8 mouse cellular contexts compared by ENCODE assay signal in genomic region chr7:24506838-24507725, GRCm38 (mm10). TPM values are rescaled to one million over a fixed set of nuclear protein-coding genes. Genes with fewer than 3 reads are reported as not detected.
DNase-seq lines count a peak whose midpoint lies in the region; ATAC-seq and TF ChIP-seq lines count a peak whose summit lies in the region.

Gene Zfp428, plus strand, starts transcription at chr7:24507006.

- H3K4me3 ChIP-seq in forebrain, embryonic 16.5 days (replicated peaks; ENCODE audit: low read length) = peak within 1 kb of the TSS; percentile 71
- H3K4me3 ChIP-seq in lung, embryonic 14.5 days (ENCODE audit: low read depth, low read length) = peak within 1 kb of the TSS; percentile 78
- H3K4me3 ChIP-seq in olfactory bulb, adult 2 months (ENCODE audit: insufficient read depth, low read depth, low read length) = peak within 1 kb of the TSS; percentile 57

- peak; percentile 62 for DNase-seq in MEL-GATA-1-ER (ENCODE audit: extremely low read depth, low read depth)
- peak; percentile 83 to 93 for DNase-seq in cerebellum, adult 18-20 months
- peak; percentile 72 for DNase-seq in heart, postnatal 25 days (ENCODE audit: low spot score)
- peak; percentile 81 to 84 for DNase-seq in layer of hippocampus, adult 18-20 months (ENCODE audit: low spot score in 2 of 2)
- DNase-seq in lung, embryonic 14.5 days = peak; percentile 91
- DNase-seq in thymus, adult 18-20 months = peak; percentile 38 to 43

- peak within 1 kb of the TSS; percentile 100 for H3K27ac ChIP-seq in forebrain, embryonic 16.5 days (ENCODE audit: low read length)
- H3K27ac ChIP-seq in lung, embryonic 14.5 days (ENCODE audit: low read depth) = peak within 1 kb of the TSS; percentile 99
- peak within 1 kb of the TSS; percentile 83 for H3K27ac ChIP-seq in olfactory bulb, adult 2 months (ENCODE audit: insufficient read depth, low read depth, low read length)

- peaks cover 40% of the 10 kb centered on the region for H3K4me1 ChIP-seq in forebrain, embryonic 16.5 days (replicated peaks; ENCODE audit: control insufficient read depth, insufficient read depth, low read length)
- H3K4me1 ChIP-seq in lung, embryonic 14.5 days (ENCODE audit: insufficient read depth) = peaks cover 8% of the 10 kb centered on the region; the same call in 1 of the 2 replicates
- peaks cover 16% of the 10 kb centered on the region for H3K4me1 ChIP-seq in olfactory bulb, adult 2 months (ENCODE audit: control insufficient read depth, insufficient read depth, low read length)

- H3K4me2 ChIP-seq in forebrain, embryonic 16.5 days (ENCODE audit: low read length) = peak within 1 kb of the TSS; percentile 70
- H3K4me2 ChIP-seq in lung, embryonic 14.5 days = peak within 1 kb of the TSS; percentile 89

- intact Hi-C loops in heart, postnatal 25 days (cut with DNase I) = loop anchor here (2.0 kb wide), 1 partner anchor 24 kb away; the partner anchor contains the start of gene Irgq

- peak; percentile 52 for TF ChIP-seq POLR2A in olfactory bulb, adult 2 months (IDR thresholded peaks at IDR 0.05; ENCODE audit: insufficient read depth, low read depth, low read length)

- WGBS in forebrain, embryonic 16.5 days = under 1% methylated on average over 84 of the region's 84 CpGs
- WGBS in lung, embryonic 14.5 days = under 1% methylated on average over 84 of the region's 84 CpGs
- WGBS in olfactory bulb, adult 2 months = under 1% methylated on average over 84 of the region's 84 CpGs

- peaks cover 2% of the 10 kb centered on the region; the same call in 1 of the 2 replicates for H3K36me3 ChIP-seq in forebrain, embryonic 16.5 days (ENCODE audit: control insufficient read depth, insufficient read depth)
- peaks cover 15% of the 10 kb centered on the region; the same call in 1 of the 2 replicates for H3K36me3 ChIP-seq in lung, embryonic 14.5 days (ENCODE audit: insufficient read depth)

- H3K27me3 ChIP-seq in forebrain, embryonic 16.5 days (replicated peaks; ENCODE audit: control insufficient read depth, insufficient read depth, low read length) = no peaks in the 10 kb centered on the region
- peaks cover 5% of the 10 kb centered on the region; the same call in 1 of the 2 replicates for H3K27me3 ChIP-seq in lung, embryonic 14.5 days (ENCODE audit: insufficient read depth, low read length)

- TF ChIP-seq CTCF in lung, embryonic 14.5 days (IDR thresholded peaks at IDR 0.05; ENCODE audit: low read depth) = no peak
- no peak for TF ChIP-seq CTCF in olfactory bulb, adult 2 months (IDR thresholded peaks at IDR 0.05; ENCODE audit: insufficient read depth, low read depth, low read length)

- H3K9ac ChIP-seq in forebrain, embryonic 16.5 days (replicated peaks; ENCODE audit: low read depth, low read length) = peak within 1 kb of the TSS; percentile 96
- peak within 1 kb of the TSS; percentile 97 for H3K9ac ChIP-seq in lung, embryonic 14.5 days

- peak; percentile 92 for ATAC-seq in forebrain, embryonic 16.5 days
- peak; percentile 92 for ATAC-seq in lung, embryonic 14.5 days (ENCODE audit: insufficient read depth)

- H3K9me3 ChIP-seq in forebrain, embryonic 16.5 days (ENCODE audit: control insufficient read depth, low read length) = no peaks in the 10 kb centered on the region
- H3K9me3 ChIP-seq in lung, embryonic 14.5 days (ENCODE audit: low read depth, low read length) = no peaks in the 10 kb centered on the region

RNA-seq across cellular contexts. Expression of gene Zfp428, which starts in this region (rescaled TPM):
- polyA plus RNA-seq in forebrain, embryonic 16.5 days (2015; fragmentation: Nextera tagmentation; extraction: Ambion mirVana) = 267 and 282 TPM in 2 replicates
- 10 to 100 TPM; 15.1 to 15.6 TPM for total RNA-seq in heart, postnatal 25 days (2021)
- total RNA-seq in layer of hippocampus, adult 18-20 months (2021) = 10 to 100 TPM; 40.0 to 45.4 TPM
- 36.2 and 37.7 TPM in 2 replicates for polyA plus RNA-seq in lung, embryonic 14.5 days (2014; fragmentation: Nextera tagmentation; extraction: Ambion mirVana)
- not detected in 2 replicates for polyA plus RNA-seq in olfactory bulb, adult 2 months (2012; ENCODE audit: insufficient read depth, insufficient read length, low replicate concordance, missing spikeins)

Comparison
In these comparisons a context has a peak if more than half of its experiments do, and no peak if none do; other contexts are left out.
1. Peak in every context shown above with its lines: DNase-seq, ATAC-seq, H3K4me3 ChIP-seq and H3K27ac ChIP-seq.
2. RNA of gene Zfp428 (polyA plus RNA-seq): 267 to 282 TPM in forebrain, embryonic 16.5 days and 36.2 to 37.7 TPM in lung, embryonic 14.5 days; not detected in olfactory bulb, adult 2 months; every median in the first group is over 10 times any median in the second.
3. DNase-seq: peak in every context shown above with its lines; median percentile 91 in lung, embryonic 14.5 days; 88 in cerebellum, adult 18-20 months; 82 in layer of hippocampus, adult 18-20 months; 72 in heart, postnatal 25 days; 62 in MEL-GATA-1-ER; 40 in thymus, adult 18-20 months.